Mouse (Mus musculus) mesoderm, embryonic 11.5 days (tissue): Measurements from ENCODE around the gene Mroh7.
"Not testable (repeated sequence)": the region's sequence is repeated elsewhere in the genome, so short reads cannot be mapped to it uniquely, and the experiment has no call there.

Source experiments
- DNase-seq: peaks from one replicate; pipeline ENCODE4 v3.0.0-alpha.2; 2012; ENCODE audit warnings: low read depth, low spot score

Gene Mroh7

GRCm38 (mm10) chr4:106730814-106731213 is at the start of gene Mroh7:
TSS of gene Mroh7 (minus strand) at chr4:106730925.
- DNase-seq: no peak

GRCm38 (mm10) chr4:106780045-106780444 is 49.3 kb upstream of the Mroh7 start:
- DNase-seq: peak; percentile 77

GRCm38 (mm10) chr4:106778116-106778788 is 47.5 kb upstream of the Mroh7 start:
- DNase-seq: peak; percentile 87

- DNase-seq: peak; percentile 84
Measured at GRCm38 (mm10) chr4:106776998-106777397, 46.3 kb upstream of the Mroh7 start.

- not testable (repeated sequence) for DNase-seq
Measured at GRCm38 (mm10) chr4:106775767-106776166, 45.0 kb upstream of the Mroh7 start.

- no peak for DNase-seq
Measured at GRCm38 (mm10) chr4:106772558-106772957, 41.8 kb upstream of the Mroh7 start.

- DNase-seq: no peak
Measured at GRCm38 (mm10) chr4:106769306-106769705, 38.6 kb upstream of the Mroh7 start.

- no peak for DNase-seq
Measured at GRCm38 (mm10) chr4:106764166-106764565, 33.4 kb upstream of the Mroh7 start.

- no peak for DNase-seq
Measured at GRCm38 (mm10) chr4:106751726-106752125, 21.0 kb upstream of the Mroh7 start.

- peak; percentile 88 for DNase-seq
Measured at GRCm38 (mm10) chr4:106749699-106750098, 19.0 kb upstream of the Mroh7 start.

- peak; percentile 18 for DNase-seq
Measured at GRCm38 (mm10) chr4:106747001-106747580, 16.4 kb upstream of the Mroh7 start.

GRCm38 (mm10) chr4:106745862-106746261 is 15.1 kb upstream of the Mroh7 start:
- no peak for DNase-seq

- no peak for DNase-seq
Measured at GRCm38 (mm10) chr4:106737904-106738303, 7.2 kb upstream of the Mroh7 start.

- DNase-seq: not testable (repeated sequence)
Measured at GRCm38 (mm10) chr4:106736884-106737283, 6.2 kb upstream of the Mroh7 start.

- DNase-seq: no peak
Measured at GRCm38 (mm10) chr4:106733636-106734035, 2.9 kb upstream of the Mroh7 start, which contains the start of gene Fam151a. TSS of gene Fam151a (plus strand) at chr4:106733889.

GRCm38 (mm10) chr4:106720631-106721030 is 10.1 kb downstream of the Mroh7 start:
- no peak for DNase-seq

GRCm38 (mm10) chr4:106713622-106714021 is 17.1 kb downstream of the Mroh7 start:
- no peak for DNase-seq

GRCm38 (mm10) chr4:106708408-106708807 is 22.3 kb downstream of the Mroh7 start:
- DNase-seq: peak; percentile 79

- no peak for DNase-seq
Measured at GRCm38 (mm10) chr4:106707957-106708356, 22.8 kb downstream of the Mroh7 start.

- DNase-seq: no peak
Measured at GRCm38 (mm10) chr4:106705096-106705665, 25.5 kb downstream of the Mroh7 start.

- DNase-seq: no peak
Measured at GRCm38 (mm10) chr4:106704416-106704815, 26.3 kb downstream of the Mroh7 start.

GRCm38 (mm10) chr4:106703956-106704355 is 26.8 kb downstream of the Mroh7 start:
- DNase-seq: no peak

- DNase-seq: peak; percentile 25
Measured at GRCm38 (mm10) chr4:106700798-106701197, 29.9 kb downstream of the Mroh7 start.
